Mouse (Mus musculus) heart, postnatal 0 days (tissue): ENCODE data around the gene Ubxn10. TPM values are rescaled to one million over a fixed set of nuclear protein-coding genes. Genes with fewer than 3 reads are reported as not detected.

Experiments
- ATAC-seq: fragments of 200-750 bp; cut with Nextera tagmentation; 2 replicates; pipeline ENCODE4 v1.8.0; 2017; ENCODE audit warnings: low read depth, moderate number of reproducible peaks, moderate library complexity; ENCODE audit not compliant: insufficient read depth
- DNase-seq: peaks from one replicate; pipeline ENCODE4 v3.0.0-alpha.2; 2016; ENCODE audit warnings: low spot score
- H3K27ac ChIP-seq: fragments of 300-500 bp; sonication (generic); 2 replicates; pipeline ENCODE4 v1.5.1; 2014; ENCODE audit warnings: low read depth, mild to moderate bottlenecking
- H3K27me3 ChIP-seq: fragments of 300-500 bp; sonication (generic); 2 replicates; pipeline ENCODE4 v1.6.1; 2014; ENCODE audit warnings: low read length, mixed read lengths; ENCODE audit not compliant: control insufficient read depth, insufficient read depth
- H3K36me3 ChIP-seq: fragments of 300-500 bp; sonication (generic); replicated peaks from 2 replicates; pipeline ENCODE4 v1.6.1; 2014; ENCODE audit warnings: low read length, mixed read lengths; ENCODE audit not compliant: control insufficient read depth, insufficient read depth
- H3K4me1 ChIP-seq: fragments of 300-500 bp; sonication (generic); 2 replicates; pipeline ENCODE4 v1.6.1; 2014; ENCODE audit warnings: antibody characterized with exemption; ENCODE audit not compliant: control insufficient read depth, insufficient read depth
- H3K4me2 ChIP-seq: fragments of 300-500 bp; sonication (generic); 2 replicates; pipeline ENCODE4 v1.6.1; 2014; ENCODE audit warnings: low read depth, mild to moderate bottlenecking, low read length, moderate library complexity
- H3K4me3 ChIP-seq: fragments of 300-500 bp; sonication (generic); 2 replicates; pipeline ENCODE4 v1.5.1; 2014; ENCODE audit warnings: low read depth, low read length
- H3K9ac ChIP-seq: fragments of 300-500 bp; sonication (generic); replicated peaks from 2 replicates; pipeline ENCODE4 v1.6.1; 2014; ENCODE audit warnings: low read depth, low read length, mixed read lengths
- H3K9me3 ChIP-seq: fragments of 300-500 bp; sonication (generic); replicated peaks from 2 replicates; pipeline ENCODE4 v1.6.1; 2016; ENCODE audit warnings: low read length; ENCODE audit not compliant: control insufficient read depth
- CTCF ChIP-seq: IDR thresholded peaks from 2 replicates; pipeline ENCODE4 v1.5.1; 2016; ENCODE audit warnings: antibody characterized with exemption, control low read depth, low read depth
- EP300 ChIP-seq: IDR thresholded peaks from 2 replicates; pipeline ENCODE4 v1.6.1; 2016; ENCODE audit warnings: antibody characterized with exemption, low read depth
- WGBS: fragments of 180-500 bp; shearing (Covaris S2); extraction: QIAGEN DNeasy Blood & Tissue Kit; methylation state at CpG from one replicate; pipeline ENCODE4 v1.1.7; 2014; 5-methylcytosine and 5-hydroxymethylcytosine counted together
- polyA plus RNA-seq: library from polyadenylated mRNA; unstranded; fragments of >200 nt; fragmentation: Nextera tagmentation; extraction: Ambion mirVana; gene quantifications from 2 replicates; pipeline ENCODE4 v1.2.1, GENCODE M21; 2015
- total RNA-seq: library from RNA; depleted of rRNA; stranded (reverse); fragments of >200 nt; gene quantifications from 2 replicates; pipeline ENCODE4 v1.2.3, GENCODE M21; 2014; ENCODE audit warnings: low replicate concordance

The Ubxn10 gene
- total and polyA plus RNA-seq, 2 experiments from 2014 or later = 0.98 to 1.9 TPM

- Histone ChIP-seq H3K4me1 (no peaks in the 10 kb centered on the region), H3K36me3 (no peaks in the 10 kb centered on the region), H3K9me3 (no peaks in the 10 kb centered on the region), H3K9ac (no peak overlapping the region), H3K27ac (no peak overlapping the region), H3K4me3 (no peak overlapping the region), H3K4me2 (no peak overlapping the region), H3K27me3 (peaks cover 20% of the 10 kb centered on the region; the same call in 1 of the 2 replicates)
- 48% methylated on average over 20 of the region's 20 CpGs for WGBS
- no peak for DNase-seq
- no peak for TF ChIP-seq EP300
- TF ChIP-seq CTCF = no peak
- no peak for ATAC-seq
Observed at GRCm38 (mm10) chr4:138777417-138778407, 40.7 kb upstream of the Ubxn10 start.

DNA sequence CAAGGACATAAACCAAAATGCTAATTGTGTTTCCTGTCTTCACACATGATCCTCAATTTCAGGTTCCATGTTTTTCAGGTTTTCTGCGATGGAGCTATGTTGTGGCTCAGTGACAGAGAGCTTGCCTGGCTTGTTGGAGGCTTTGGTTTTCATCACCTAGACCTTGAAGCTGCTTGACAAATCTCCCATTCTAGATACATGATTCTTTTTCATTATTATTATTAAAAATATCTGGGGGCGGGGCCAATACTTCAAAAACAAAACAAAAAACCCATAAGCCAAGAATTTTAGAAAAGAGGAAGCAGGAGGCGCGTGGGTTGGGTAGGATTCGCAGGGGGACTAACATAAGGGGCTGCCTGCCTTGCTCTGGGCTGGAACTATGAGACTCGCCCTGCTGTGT lies 38.5 kb upstream of the Ubxn10 start, which contains the start of gene Pla2g2d:
TSS of gene Pla2g2d (plus strand) at position 301 of the 400 bp plus-strand sequence.
- no peak for TF ChIP-seq CTCF
- no peak for TF ChIP-seq EP300
- DNase-seq (no peak), ATAC-seq (no peak)
- 73% methylated on average over 6 of the region's 6 CpGs for WGBS
- H3K4me2 ChIP-seq = no peak within 1 kb of the TSS
- no peaks in the 10 kb centered on the region for H3K4me1 ChIP-seq
- no peaks in the 10 kb centered on the region for H3K36me3 ChIP-seq
- H3K9me3 ChIP-seq = no peaks in the 10 kb centered on the region
- peaks cover 23% of the 10 kb centered on the region for H3K27me3 ChIP-seq
- no peak within 1 kb of the TSS for H3K4me3 ChIP-seq
- no peak within 1 kb of the TSS for H3K9ac ChIP-seq
- no peak within 1 kb of the TSS for H3K27ac ChIP-seq

- Histone ChIP-seq H3K27me3 (peaks cover 10% of the 10 kb centered on the region), H3K9me3 (no peaks in the 10 kb centered on the region), H3K4me3 (no peak overlapping the region), H3K27ac (no peak overlapping the region), H3K4me1 (no peaks in the 10 kb centered on the region), H3K36me3 (no peaks in the 10 kb centered on the region), H3K9ac (no peak overlapping the region), H3K4me2 (no peak overlapping the region)
- DNase-seq (no peak), ATAC-seq (no peak)
- no peak for TF ChIP-seq CTCF
- TF ChIP-seq EP300 = no peak
- WGBS = 55% methylated on average over 5 of the region's 5 CpGs
Observed at GRCm38 (mm10) chr4:138772386-138772785, 35.4 kb upstream of the Ubxn10 start.

- H3K9me3 ChIP-seq = no peaks in the 10 kb centered on the region
- TF ChIP-seq EP300 = no peak
- TF ChIP-seq CTCF = no peak
- DNase-seq (no peak), ATAC-seq (no peak)
- peaks cover 11% of the 10 kb centered on the region for H3K27me3 ChIP-seq
- 76% methylated on average over 10 of the region's 10 CpGs for whole genome bisulfite sequencing
- no peak overlapping the region for H3K27ac ChIP-seq
- H3K36me3 ChIP-seq = no peaks in the 10 kb centered on the region
- no peak overlapping the region for H3K4me3 ChIP-seq
- H3K4me1 ChIP-seq = no peaks in the 10 kb centered on the region
- no peak overlapping the region for H3K4me2 ChIP-seq
- no peak overlapping the region for H3K9ac ChIP-seq
Observed at GRCm38 (mm10) chr4:138771970-138772369, 35.0 kb upstream of the Ubxn10 start.

DNA sequence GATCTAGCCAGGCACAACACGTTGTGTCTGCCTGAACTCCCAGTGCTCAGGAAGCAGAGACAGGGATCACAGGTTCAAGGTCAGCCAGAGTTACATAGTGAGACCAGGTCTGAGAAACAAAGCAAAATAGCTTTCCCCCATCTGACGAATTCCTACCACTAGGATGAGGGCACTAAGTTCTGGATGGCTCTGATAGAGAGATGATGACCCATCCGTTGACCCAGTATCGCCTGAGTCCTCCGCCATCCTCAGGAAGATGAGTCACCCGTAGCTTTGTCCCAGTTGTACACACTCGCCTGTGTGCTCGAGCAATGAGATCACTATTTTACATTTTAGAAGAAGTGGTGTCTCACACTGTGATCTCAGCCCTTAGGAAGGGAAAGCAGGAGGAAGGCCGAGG lies 25.3 kb upstream of the Ubxn10 start:
- no peak for TF ChIP-seq EP300
- TF ChIP-seq CTCF = no peak
- DNase-seq = no peak
- Histone ChIP-seq H3K4me1 (no peaks in the 10 kb centered on the region), H3K4me2 (no peak overlapping the region), H3K9me3 (no peaks in the 10 kb centered on the region), H3K9ac (no peak overlapping the region), H3K27ac (no peak overlapping the region), H3K36me3 (no peaks in the 10 kb centered on the region), H3K4me3 (no peak overlapping the region), H3K27me3 (no peaks in the 10 kb centered on the region; the same call in 1 of the 2 replicates)
- 63% methylated on average over 9 of the region's 9 CpGs for WGBS
- no peak for ATAC-seq
